In the genomic region with DNA sequence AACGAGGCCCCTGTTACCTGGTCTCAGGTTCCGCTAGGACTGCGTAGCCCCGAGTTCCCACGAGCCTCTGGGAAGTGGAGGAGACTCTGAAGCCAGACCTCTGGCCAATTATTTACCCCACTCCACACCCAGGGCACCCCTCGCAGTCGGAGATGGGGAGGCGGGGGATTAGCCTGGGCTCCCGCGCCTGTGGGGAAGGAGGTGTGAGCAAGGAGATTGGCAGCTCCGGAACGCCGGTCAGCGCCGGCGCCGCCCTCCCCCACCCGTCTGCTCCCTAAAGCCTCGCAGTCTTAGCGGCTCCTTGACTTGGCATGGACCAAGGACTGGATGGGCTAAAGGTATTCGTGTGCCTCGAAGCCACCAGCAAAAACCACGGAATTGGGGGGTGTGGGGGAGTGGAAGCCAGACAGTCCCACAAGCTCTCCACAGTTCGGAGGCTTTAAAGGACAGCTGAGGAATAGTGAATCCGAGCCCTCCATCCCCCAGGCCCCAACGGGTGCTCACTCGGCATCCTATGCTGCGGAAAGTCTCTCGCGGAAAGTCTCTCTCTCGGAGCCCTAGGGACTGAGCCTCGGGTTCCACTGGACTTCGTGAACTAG, we compare ENCODE assay signal across 8 mouse cellular contexts. TPM values are rescaled to one million over a fixed set of nuclear protein-coding genes. Genes with fewer than 3 reads are reported as not detected.
DNase-seq lines count a peak whose midpoint lies in the region; ATAC-seq lines count a peak whose summit lies in the region.

A gene (minus strand): TSS at position 67 of the 599 bp plus-strand sequence.

- H3K4me1 ChIP-seq in forebrain, embryonic 10.5 days, result peaks cover 40% of the 10 kb centered on the region
- H3K4me1 ChIP-seq in intestine, embryonic 15.5 days (replicated peaks), result peaks cover 20% of the 10 kb centered on the region
- H3K4me1 ChIP-seq in midbrain, embryonic 10.5 days, result peaks cover 44% of the 10 kb centered on the region

- peak within 1 kb of the TSS; percentile 40; the same call in 1 of the 2 replicates for H3K27ac ChIP-seq in forebrain, embryonic 10.5 days
- H3K27ac ChIP-seq in intestine, embryonic 15.5 days, result no peak within 1 kb of the TSS
- peak within 1 kb of the TSS; percentile 47 for H3K27ac ChIP-seq in midbrain, embryonic 10.5 days (replicated peaks)

- peaks cover 11% of the 10 kb centered on the region for H3K36me3 ChIP-seq in forebrain, embryonic 10.5 days (replicated peaks)
- H3K36me3 ChIP-seq in intestine, embryonic 15.5 days, result no peaks in the 10 kb centered on the region
- H3K36me3 ChIP-seq in midbrain, embryonic 10.5 days, result peaks cover 12% of the 10 kb centered on the region

- ATAC-seq in CD4-positive, CD25-positive, alpha-beta regulatory T cell, adult 4 months, result peak; percentile 27
- ATAC-seq in intestine, embryonic 15.5 days, result peak; percentile 64; the same call in 1 of the 2 replicates
- ATAC-seq in erythroblast, adult 5-6 weeks (replicated peaks; ENCODE audit: low FRiP score, poor library complexity, severe bottlenecking), result no peak

- under 1% methylated on average over 33 of the region's 33 CpGs for WGBS in forebrain, embryonic 10.5 days
- WGBS in intestine, embryonic 15.5 days, result under 1% methylated on average over 33 of the region's 33 CpGs
- 0% methylated on average over 33 of the region's 33 CpGs for WGBS in midbrain, embryonic 10.5 days

- H3K27me3 ChIP-seq in forebrain, embryonic 10.5 days (ENCODE audit: poor library complexity, severe bottlenecking), result peaks cover 92% of the 10 kb centered on the region
- peaks cover 59% of the 10 kb centered on the region for H3K27me3 ChIP-seq in intestine, embryonic 15.5 days (replicated peaks)
- peaks cover 91% of the 10 kb centered on the region for H3K27me3 ChIP-seq in midbrain, embryonic 10.5 days (ENCODE audit: low read depth, poor library complexity, severe bottlenecking)

- H3K4me3 ChIP-seq in forebrain, embryonic 10.5 days, result peak within 1 kb of the TSS; percentile 48
- peak within 1 kb of the TSS; percentile 26 for H3K4me3 ChIP-seq in intestine, embryonic 15.5 days (replicated peaks)
- peak within 1 kb of the TSS; percentile 52 for H3K4me3 ChIP-seq in midbrain, embryonic 10.5 days

- no peak within 1 kb of the TSS for H3K9ac ChIP-seq in intestine, embryonic 15.5 days

- peak; percentile 40 for DNase-seq in adrenal gland, postnatal 14 days
- no peak for DNase-seq in adrenal gland, postnatal 4 days (ENCODE audit: low spot score in 2 of 2)
- peak; percentile 68 for DNase-seq in forebrain, embryonic 10.5 days (ENCODE audit: extremely low spot score, low spot score)
- peak; percentile 71 for DNase-seq in midbrain, embryonic 10.5 days (ENCODE audit: low spot score)
- DNase-seq in left cerebral cortex, adult 11 months (ENCODE audit: low spot score), result no peak

- H3K9me3 ChIP-seq in forebrain, embryonic 10.5 days, result no peaks in the 10 kb centered on the region
- H3K9me3 ChIP-seq in intestine, embryonic 15.5 days, result no peaks in the 10 kb centered on the region
- no peaks in the 10 kb centered on the region for H3K9me3 ChIP-seq in midbrain, embryonic 10.5 days (replicated peaks)

- H3K4me2 ChIP-seq in intestine, embryonic 15.5 days (replicated peaks), result peak within 1 kb of the TSS; percentile 65

RNA-seq across cellular contexts. Expression of the gene that starts here (rescaled TPM):
- 0.15 and 0.30 TPM in 2 replicates for total RNA-seq in adrenal gland, postnatal 14 days (2021)
- total RNA-seq in adrenal gland, postnatal 4 days (2021), result 1 to 10 TPM in 1 of 2 experiments, under 1 TPM in 1; 0.31 to 1.1 TPM
- polyA plus RNA-seq in CD4-positive, CD25-positive, alpha-beta regulatory T cell, adult 4 months (2017; shearing (Covaris generic)), result not detected
- polyA plus RNA-seq in forebrain, embryonic 10.5 days (2016; fragmentation: Nextera tagmentation; extraction: Ambion mirVana), result 5.3 and 8.7 TPM in 2 replicates
- polyA plus RNA-seq in intestine, embryonic 15.5 days (2015; fragmentation: Nextera tagmentation; extraction: Ambion mirVana), result 0.15 and 0.20 TPM in 2 replicates
- polyA plus RNA-seq in midbrain, embryonic 10.5 days (2016; fragmentation: Nextera tagmentation; extraction: Ambion mirVana), result 11.4 and 21.1 TPM in 2 replicates
- total RNA-seq in erythroblast, adult 5-6 weeks (2015; ENCODE audit: low replicate concordance), result not detected in 2 replicates
- total RNA-seq in erythroblast, adult 5-6 weeks (2017; ENCODE audit: low replicate concordance), result not detected in 2 replicates

Comparison
In these comparisons a context has a peak if more than half of its experiments do, and no peak if none do; other contexts are left out.
1. Peak in DNase-seq in adrenal gland, postnatal 14 days; RNA of the gene not detected or under 1 TPM.
2. Peak in ATAC-seq in CD4-positive, CD25-positive, alpha-beta regulatory T cell, adult 4 months; RNA of the gene not detected or under 1 TPM.
3. Peak in ATAC-seq, H3K4me3 ChIP-seq and H3K4me2 ChIP-seq in intestine, embryonic 15.5 days; RNA of the gene not detected or under 1 TPM.
4. DNase-seq: peak in forebrain, embryonic 10.5 days (single experiment) and midbrain, embryonic 10.5 days (single experiment); none in adrenal gland, postnatal 4 days (0 of 2) and left cerebral cortex, adult 11 months (single experiment).
5. Peak in every context shown above with its lines, with median percentiles within 50 percentile points of each other: H3K4me3 ChIP-seq.